Mouse (Mus musculus) erythroblast, embryonic 14.5 days (primary cell): ENCODE measurements around the gene Tmem163.

Experiments
- GATA1 ChIP-seq: IDR thresholded peaks from 2 replicates; pipeline ENCODE4 v1.6.1; 2012; ENCODE audit warnings: low read length, inconsistent platforms, mixed read lengths
- TAL1 ChIP-seq: IDR thresholded peaks from 3 replicates; pipeline ENCODE4 v1.6.1; 2012; ENCODE audit warnings: low read length, inconsistent platforms, mixed read lengths

GRCm38 (mm10) chr1:127661118-127662012 is 18.0 kb downstream of the Tmem163 start:
- TF ChIP-seq GATA1: no peak
- TF ChIP-seq TAL1: no peak
